Mouse (Mus musculus): ENCODE results near the gene Cnnm4.
A peak's percentile ranks its signal among the peaks of the same experiment; 100 is the strongest.

Cnnm4 gene

DNA sequence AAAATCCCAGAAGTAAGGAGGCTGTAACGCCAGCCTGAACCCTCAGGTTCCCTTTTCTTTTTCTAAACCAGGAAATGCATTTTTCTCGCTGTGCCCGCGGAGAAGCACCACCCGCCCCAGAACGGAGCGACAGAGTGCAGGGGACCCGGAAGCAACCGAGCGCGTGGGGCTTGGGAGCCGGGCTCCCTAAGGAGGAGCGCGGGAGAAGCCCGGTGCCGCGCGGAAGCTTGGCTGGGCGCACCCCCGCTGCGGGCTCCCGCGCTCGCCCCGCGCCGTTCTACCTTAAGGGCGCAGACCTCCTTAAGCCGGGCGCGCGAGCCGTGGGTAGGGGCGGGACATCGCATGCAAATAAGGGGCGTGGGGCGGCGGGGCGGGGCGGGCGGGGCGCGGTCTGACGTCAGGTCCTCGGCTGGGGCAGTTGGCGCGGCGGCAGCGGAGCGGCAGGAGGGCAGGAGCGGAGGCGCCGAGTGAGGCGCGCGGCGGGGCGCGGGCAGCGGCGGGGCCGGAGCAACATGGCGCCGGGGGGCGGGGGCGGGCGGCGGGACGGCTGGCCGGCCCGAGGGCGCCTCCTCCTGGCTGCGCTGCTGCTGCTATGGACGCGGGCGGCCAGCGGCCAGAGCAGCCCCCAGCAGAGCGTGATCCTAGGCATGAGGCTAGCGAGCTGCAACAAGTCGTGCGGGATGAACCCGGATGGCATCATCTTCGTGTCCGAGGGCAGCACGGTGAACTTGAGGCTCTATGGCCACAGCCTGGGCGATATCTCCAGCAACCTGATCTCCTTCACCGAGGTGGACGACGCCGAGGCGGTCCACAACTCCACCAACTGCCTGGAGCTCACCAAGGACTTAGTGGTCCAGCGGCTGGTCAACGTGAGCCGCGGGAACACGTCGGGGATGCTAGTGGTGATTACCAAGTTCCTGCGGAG is at the start of gene Cnnm4:
Cnnm4 (plus strand) TSS at position 440 of the 925 bp plus-strand sequence.
- DNase-seq = peak; percentile 90 to 95

GRCm38 (mm10) chr1:36429511-36429910 is 41.9 kb upstream of the Cnnm4 start:
- DNase-seq = no peak

DNA sequence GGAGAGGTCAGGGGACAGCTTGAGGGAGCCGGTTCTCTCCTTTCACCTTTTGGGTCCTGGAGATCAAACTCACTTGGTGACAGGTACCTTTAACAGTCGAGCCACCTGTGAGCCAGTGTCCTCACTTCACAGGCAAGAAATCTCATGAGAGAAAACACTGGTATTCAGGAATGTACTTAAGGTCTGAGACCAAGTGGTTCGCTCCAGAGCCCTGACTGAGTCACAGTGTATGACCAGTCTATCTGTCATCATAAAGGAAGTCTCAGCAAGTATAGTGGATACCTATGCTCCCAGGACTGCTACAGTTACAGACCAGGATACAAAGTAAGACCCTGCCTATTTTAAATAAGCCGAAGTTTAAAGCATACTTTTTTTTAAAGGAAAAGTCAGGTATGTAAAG is 38.4 kb upstream of the Cnnm4 start:
- DNase-seq = no peak

- no peak for DNase-seq
These were observed 37.8 kb upstream of the Cnnm4 start for GRCm38 (mm10) chr1:36433616-36434015.

DNA sequence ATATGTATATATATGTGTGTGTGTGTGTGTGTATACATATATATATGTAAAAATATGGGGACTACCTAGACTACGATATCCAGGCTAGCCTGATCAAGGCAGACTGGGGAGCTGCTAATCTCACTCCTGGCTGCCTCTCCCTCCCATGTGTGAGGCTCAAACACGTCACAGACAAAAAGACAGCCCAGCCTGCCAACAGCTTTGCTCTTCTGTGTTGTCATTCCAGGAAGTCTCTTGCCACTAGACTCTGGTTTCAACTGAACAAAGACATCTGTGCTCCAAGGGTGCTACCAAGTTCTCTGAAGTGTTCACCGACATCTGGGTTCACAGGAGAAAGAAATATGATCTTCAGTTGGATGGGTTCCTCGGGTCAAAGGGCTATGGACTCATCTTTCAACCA is 36.3 kb upstream of the Cnnm4 start:
- no peak for DNase-seq

GRCm38 (mm10) chr1:36436515-36436914 is 34.9 kb upstream of the Cnnm4 start:
- no peak for DNase-seq

DNA sequence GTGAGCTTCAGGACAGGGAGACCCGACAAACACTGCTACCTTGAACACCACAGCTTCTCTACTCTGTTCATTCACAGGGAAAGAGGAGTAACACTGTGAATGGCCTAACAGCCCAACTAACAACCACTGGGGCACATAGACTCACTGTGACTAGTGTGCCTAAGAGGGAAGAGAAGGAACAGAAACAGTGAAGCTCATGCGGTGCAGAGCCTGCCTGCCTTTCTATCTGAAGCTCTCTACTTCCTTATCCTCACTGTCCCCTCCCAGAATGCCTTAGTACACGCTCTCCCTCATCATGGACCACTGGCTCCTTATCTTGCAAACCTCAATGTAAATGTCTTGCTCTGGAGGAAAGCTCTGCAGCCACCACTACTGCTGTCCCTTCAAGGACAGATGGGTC is 34.2 kb upstream of the Cnnm4 start:
- DNase-seq = no peak

GRCm38 (mm10) chr1:36441101-36441500 is 30.3 kb upstream of the Cnnm4 start:
- DNase-seq = peak; percentile 68 to 73

DNA sequence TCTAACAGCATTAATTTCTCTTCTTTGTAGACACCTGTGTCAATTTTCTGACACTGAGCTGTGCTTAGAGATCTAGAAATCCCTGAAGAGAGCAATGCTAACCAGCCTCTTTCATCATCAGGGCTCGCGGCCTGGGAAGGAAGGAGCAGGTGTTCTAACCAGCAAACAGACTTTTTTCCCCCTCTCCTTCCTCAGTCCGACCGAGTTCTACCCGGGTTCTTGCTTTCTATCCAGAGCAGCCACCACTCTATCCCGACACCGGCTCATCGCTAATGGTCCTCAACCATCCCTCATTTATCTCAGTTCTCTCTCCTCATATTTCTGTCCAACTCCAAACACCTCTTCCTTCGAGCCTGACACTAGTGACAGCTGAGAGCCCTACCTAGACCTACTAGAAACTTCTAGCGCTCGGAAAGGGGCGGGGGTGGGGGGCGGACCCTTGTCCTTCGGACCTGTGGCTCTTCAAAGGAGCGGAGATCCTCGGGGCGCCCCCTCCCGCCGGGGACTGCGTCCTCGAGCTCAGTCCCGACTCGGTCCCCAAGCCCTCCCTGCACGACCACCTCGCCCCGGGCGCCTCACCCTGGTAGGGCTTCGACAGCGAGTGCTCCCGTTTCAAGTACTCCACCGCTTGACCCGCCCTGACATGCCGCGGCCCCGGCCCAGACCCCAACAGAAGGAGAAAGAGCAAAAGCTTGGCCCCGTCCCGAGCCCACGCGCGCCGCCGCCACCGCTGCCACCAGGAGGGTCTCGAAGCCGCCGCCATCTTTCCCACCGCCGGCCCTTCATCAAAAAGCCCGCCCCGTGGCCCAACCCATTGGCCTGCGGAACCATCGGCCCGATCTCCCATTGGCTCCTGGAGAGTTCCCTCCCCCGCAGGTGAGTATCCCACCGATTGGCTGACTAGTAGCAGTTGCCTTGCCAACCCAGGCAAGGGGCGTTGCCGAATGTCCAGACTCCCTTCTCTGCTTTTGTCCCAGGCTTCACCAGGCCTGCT is 26.7 kb upstream of the Cnnm4 start, which contains the start of gene Lman2l:
Lman2l (minus strand) TSS at position 801 of the 994 bp plus-strand sequence.
- peak; percentile 94 to 97 for DNase-seq

DNA sequence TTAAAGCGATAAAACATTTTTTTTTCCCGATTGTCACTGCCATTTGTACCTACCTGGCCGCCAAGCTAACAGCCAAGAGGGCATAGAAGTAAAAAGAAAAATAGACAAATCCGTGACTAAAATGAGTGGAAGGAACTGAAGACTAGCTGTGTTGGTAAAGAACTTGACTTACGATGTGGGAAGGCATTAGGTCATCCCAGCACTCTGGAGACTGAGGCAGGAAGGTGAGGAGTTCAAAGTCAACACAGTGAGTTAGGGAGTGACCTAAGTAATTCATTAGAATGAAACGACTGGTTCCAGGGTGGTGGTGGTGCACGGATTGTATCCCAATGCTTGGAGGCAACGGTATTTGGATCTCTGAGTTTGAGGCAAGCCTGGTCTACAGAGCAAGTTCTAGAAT is 25.9 kb upstream of the Cnnm4 start:
- DNase-seq = no peak

DNA sequence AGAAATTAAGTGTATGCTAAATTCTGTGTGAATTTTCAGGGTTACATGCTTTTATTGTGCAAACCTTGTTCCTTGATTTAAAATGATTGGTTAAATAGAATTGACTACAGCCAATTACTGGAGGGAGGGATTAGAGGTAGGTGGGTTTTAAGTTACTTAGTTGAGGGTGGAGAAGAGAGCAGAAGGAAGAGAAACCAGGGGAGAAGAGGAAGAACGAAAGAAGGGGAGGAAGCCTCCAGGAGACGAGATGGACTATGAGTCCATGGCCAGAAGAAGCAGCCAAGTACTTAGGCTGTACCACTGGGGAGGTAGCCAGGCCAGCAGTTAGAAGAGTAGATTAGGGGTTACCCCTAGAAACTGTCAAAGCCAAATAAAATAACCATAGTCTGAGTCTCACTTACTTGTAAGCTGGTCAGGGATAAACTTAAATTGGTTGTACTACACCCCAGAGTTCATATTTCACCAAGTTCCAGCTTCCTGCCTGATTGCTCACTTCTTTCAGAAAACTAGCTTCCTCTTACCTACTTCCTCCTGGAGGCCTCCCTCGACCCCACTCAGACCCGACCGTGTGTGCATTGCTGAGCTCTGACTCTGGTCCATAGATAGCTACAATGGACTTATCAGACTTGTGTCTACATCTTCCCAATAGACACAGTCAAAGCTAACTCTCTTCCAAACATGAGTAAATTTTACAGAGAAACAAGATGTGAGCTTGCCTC is 25.2 kb upstream of the Cnnm4 start:
- no peak for DNase-seq

- DNase-seq = no peak
These were observed 24.6 kb upstream of the Cnnm4 start for GRCm38 (mm10) chr1:36446841-36447240.

DNA sequence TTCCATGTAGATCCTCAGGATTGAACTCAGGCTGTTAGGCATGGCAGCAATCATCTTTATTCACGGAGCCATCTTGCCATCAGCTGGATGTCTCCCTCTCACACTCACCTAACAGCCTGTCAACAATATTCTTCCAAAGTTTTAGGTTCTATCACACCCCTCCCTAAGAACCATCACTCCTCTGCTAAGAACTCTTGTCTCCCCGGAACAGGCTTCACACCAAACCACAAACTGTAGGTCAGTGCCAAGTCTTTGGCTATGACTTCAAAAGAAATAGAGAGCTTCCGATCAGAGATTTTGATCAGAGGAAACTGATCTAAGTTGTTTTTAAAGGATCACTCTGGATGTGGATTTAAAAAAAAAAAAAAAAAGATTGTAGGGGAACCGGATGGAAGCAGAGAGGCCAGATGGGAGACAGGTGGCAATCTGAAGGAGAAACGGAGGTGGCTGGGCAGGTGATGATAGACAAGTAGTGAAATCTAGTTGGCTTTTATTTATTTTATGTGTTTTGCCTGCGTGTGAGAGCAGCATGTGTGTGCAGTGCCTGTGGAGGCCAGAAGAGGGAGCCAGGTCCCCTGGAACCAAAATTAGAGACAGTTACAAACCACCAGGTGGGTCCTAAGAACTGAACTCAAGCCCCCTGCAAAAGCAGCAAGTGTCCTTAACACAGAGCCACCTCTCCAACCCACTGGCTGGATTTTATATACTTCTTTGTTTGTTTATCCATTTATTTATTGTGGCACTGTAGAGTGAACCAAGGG is 17.2 kb upstream of the Cnnm4 start:
- no peak for DNase-seq

DNA sequence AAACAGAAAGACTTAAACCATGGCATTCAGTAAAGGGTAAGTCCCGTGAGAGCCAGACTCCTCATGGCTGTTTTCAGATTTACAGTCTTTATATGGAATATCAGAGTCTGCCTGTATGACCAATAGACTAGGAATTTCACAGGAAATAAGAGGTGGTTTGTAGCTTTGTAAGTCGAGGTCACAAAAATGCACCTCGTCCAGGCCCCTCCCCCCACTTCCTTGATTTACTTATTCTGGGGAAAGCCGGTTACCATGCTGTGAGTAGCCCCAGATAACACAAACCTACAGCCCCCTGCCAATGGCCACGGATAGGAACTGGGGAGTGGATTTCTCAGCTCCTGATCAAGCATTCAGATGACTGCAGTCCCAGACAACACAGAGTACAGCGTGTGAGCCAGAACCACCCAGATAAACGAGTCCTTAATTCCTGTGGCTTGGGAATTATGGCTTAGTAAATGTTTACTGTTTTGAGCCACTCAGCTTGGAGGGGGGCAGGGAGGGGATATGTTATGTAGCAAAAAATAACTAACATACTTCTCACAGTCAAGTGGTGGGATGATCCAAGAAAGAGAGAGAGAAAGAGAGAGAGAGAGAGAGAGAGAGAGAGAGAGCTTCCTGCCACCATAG is 13.9 kb upstream of the Cnnm4 start:
- no peak for DNase-seq

DNA sequence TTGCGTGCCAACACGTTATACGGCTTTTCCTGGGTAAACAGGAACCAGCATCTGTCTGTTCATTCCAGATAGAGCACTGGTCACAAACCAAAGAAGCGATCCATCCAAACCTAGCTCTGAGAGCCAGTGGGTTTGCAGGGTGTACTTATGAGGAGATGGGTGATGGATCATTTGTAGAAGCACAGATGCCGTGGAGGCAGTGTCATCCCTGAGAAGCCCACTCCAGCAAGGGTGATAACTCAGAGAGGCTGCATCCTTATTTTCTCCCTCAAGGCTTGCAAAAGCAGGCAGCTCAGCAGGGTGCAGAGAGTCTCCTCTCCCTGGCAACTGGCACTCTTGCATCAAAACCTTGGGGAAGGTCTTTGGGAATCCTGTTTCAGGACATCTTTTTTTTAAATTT is 13.3 kb upstream of the Cnnm4 start:
- DNase-seq = no peak

- no peak for DNase-seq
These were observed 9.6 kb upstream of the Cnnm4 start for GRCm38 (mm10) chr1:36461829-36462228.

DNA sequence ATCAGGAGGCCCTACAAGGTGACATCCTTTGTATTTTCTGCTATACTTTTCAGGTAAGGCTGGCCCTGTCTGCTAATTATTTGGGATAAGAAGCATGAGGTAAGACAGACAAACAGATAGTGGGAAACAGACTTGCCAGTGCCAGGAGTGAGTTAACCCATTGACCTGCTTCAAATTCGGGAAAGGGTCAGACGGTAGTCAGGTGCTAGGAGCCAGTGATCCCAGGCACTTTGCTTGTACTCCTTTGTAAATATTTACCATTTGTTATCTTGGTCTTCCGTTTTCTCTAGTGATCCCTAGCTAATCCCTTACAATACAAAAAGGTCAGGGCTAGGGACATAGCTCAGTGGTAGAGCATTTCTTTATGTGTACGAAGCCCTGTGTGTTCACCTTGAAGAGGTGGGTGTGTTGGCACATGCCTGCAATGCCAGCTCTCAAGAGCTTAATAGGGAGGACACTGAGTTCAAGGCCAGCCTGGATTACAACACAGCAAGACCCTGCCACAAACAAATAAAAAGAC is 5.7 kb upstream of the Cnnm4 start:
- no peak for DNase-seq

- DNase-seq = no peak
These were observed 4.0 kb upstream of the Cnnm4 start for GRCm38 (mm10) chr1:36467446-36467845.

- DNase-seq = no peak
These were observed 1.5 kb upstream of the Cnnm4 start for GRCm38 (mm10) chr1:36469811-36470444.

DNA sequence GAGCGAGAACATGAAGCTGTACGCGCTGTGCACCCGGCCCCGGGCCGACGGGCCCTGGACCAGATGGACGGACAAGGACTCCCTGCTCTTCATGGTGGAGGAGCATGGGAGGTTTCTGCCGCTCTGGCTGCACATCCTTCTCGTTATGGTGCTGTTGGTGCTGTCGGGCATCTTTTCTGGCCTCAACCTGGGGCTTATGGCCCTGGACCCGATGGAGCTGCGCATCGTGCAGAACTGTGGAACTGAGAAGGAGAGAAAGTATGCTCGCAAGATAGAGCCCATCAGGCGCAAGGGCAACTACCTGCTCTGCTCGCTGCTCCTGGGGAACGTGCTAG is 653 bp downstream of the Cnnm4 start:
- DNase-seq = no peak

Measured in cerebellum, postnatal 25 days (tissue).